Mouse (Mus musculus): ENCODE measurements around the gene Spag17. TPM values are rescaled to one million over a fixed set of nuclear protein-coding genes. Genes with fewer than 3 reads are reported as not detected.

The Spag17 gene
- polyA plus RNA-seq, 1 experiment from 2014 or later: 0.60 TPM

DNA sequence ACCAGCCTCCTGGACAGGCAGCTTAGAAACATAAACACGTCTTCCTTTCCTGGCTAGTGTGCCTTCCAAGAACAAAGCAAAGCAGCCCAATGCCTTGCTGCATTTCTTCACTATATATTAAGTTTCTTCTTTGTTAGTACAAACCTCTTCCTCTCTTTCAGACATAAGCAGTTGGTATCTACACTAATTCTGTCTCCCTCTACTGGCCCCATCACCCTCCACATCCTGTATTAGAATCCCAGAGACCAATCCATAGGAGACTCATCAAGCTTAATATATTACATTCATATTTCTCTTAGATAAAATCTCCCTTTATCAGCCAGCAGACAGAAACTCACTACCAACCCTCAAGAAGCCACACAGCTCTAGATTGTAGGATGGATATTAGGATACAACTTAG, 237.2 kb downstream of the Spag17 start:
- Histone ChIP-seq H3K36me3 (ENCODE audit: insufficient read depth, low read length) (no peaks in the 10 kb centered on the region), H3K27ac (ENCODE audit: low read length) (no peak overlapping the region), H3K4me3 (ENCODE audit: low read length) (no peak overlapping the region), H3K9ac (replicated peaks; ENCODE audit: low read length) (no peak overlapping the region), H3K4me1 (ENCODE audit: insufficient read depth, low read length) (no peaks in the 10 kb centered on the region), H3K9me3 (ENCODE audit: low read length) (no peaks in the 10 kb centered on the region), H3K4me2 (replicated peaks; ENCODE audit: low read depth, low read length) (no peak overlapping the region), H3K27me3 (ENCODE audit: insufficient read depth, low read length) (no peaks in the 10 kb centered on the region)
- ATAC-seq (ENCODE audit: low FRiP score, low TSS enrichment): no peak
- WGBS: 51% methylated on average over 1 of the region's 1 CpGs

DNA sequence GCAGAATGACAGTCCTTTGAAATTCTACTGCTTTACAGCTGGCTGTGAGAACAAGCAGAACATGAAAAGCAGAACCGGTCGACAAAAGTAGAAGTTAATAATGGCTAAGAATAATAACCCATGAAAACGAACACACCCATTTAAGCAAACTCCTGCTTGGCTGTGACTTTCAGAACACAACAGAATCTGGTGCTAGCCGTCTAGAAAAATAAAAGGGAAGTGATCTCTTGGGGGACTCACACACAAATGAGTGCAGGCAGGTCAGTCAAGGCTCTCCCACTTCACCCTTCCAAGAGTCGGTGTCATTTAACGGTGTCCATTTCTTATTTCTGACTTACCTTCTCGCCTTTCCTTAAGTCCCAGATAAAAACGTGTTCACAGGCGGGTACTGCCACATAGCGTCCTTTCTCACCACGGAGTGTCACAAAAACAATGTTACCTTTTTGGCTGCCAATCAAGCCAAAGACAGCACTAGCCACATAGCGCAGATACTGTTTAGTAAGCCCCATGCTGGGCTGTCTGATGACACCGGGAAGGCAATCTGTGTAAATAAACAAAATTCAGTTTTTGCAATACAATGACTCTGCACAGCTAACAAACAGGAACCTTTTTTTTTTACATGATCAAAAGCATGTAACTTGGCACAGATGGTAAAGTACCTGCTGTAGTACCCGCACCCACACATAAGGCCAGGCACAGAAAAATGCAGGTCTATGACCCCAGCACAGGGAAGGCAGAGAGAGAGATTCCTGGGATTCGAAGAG, 275.7 kb downstream of the Spag17 start:
- peak overlapping the region; percentile 93 for H3K4me3 ChIP-seq (ENCODE audit: low read length)
- no peaks in the 10 kb centered on the region for H3K9me3 ChIP-seq (ENCODE audit: low read length)
- H3K27ac ChIP-seq (ENCODE audit: low read length): no peak overlapping the region
- H3K4me1 ChIP-seq (ENCODE audit: insufficient read depth, low read length): peaks cover 9% of the 10 kb centered on the region
- no peaks in the 10 kb centered on the region for H3K27me3 ChIP-seq (ENCODE audit: insufficient read depth, low read length)
- H3K4me2 ChIP-seq (replicated peaks; ENCODE audit: low read depth, low read length): peak overlapping the region; percentile 73
- ATAC-seq (ENCODE audit: low FRiP score, low TSS enrichment): no peak
- peaks cover 21% of the 10 kb centered on the region for H3K36me3 ChIP-seq (ENCODE audit: insufficient read depth, low read length)
- H3K9ac ChIP-seq (replicated peaks; ENCODE audit: low read length): peak overlapping the region; percentile 86; the same call in 1 of the 2 replicates
- 79% methylated on average over 15 of the region's 15 CpGs for WGBS

- H3K36me3 ChIP-seq (ENCODE audit: insufficient read depth, low read length): peaks cover 16% of the 10 kb centered on the region
- no peak; the same call in 1 of the 2 replicates for ATAC-seq (ENCODE audit: low FRiP score, low TSS enrichment)
- H3K27me3 ChIP-seq (ENCODE audit: insufficient read depth, low read length): no peaks in the 10 kb centered on the region
- H3K9ac ChIP-seq (replicated peaks; ENCODE audit: low read length): peak overlapping the region; percentile 86
- H3K4me3 ChIP-seq (ENCODE audit: low read length): peak overlapping the region; percentile 93
- H3K9me3 ChIP-seq (ENCODE audit: low read length): no peaks in the 10 kb centered on the region
- peak overlapping the region; percentile 31; the same call in 1 of the 2 replicates for H3K27ac ChIP-seq (ENCODE audit: low read length)
- H3K4me2 ChIP-seq (replicated peaks; ENCODE audit: low read depth, low read length): peak overlapping the region; percentile 73
- H3K4me1 ChIP-seq (ENCODE audit: insufficient read depth, low read length): peaks cover 9% of the 10 kb centered on the region
- WGBS: 1% methylated on average over 35 of the region's 35 CpGs
Measured at GRCm38 (mm10) chr3:100161665-100162314, 276.6 kb downstream of the Spag17 start.

DNA sequence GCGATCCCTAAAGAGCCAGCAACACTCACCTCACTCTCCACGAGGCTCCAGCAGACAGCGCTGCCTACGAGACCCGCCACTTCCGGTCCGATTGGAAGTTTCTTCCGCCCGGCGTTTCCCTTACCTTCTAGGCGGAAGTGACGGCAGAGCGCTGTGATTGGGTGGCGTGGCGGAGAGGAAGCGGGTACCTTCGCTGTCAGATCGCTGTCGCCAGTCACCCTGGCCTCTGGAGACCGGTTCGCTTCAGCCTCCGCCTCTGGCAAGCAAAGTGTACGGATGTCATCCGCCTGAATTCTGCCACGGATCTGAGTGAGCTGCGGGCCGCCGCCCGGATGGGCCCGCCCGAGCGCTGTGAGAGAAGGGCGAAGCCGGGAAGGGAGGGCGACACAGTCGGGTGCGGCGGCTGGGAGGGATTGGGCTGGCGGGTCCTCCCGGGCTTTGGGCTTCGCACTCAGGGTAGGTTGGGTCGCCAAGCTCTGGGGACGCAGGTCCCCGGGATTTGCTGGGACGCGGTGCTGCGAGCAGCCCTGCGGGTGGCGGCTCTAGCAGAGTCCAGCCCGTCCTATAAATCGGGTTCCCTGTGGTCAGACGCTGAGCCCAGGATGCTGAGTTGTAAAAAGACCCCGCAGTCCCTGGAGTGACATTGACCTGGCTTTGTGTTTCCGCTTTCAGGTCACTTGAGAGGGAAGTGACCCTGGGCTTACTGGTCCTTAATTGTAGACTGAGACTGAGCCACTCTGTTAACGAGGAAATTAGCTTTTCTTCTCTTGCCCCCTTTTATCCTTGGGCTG, 277.3 kb downstream of the Spag17 start, which contains the start of the genes Gdap2 and Wdr3:
Gdap2 (plus strand) TSS at position 67 of the 791 bp plus-strand sequence.
Wdr3 (minus strand) TSS at position 93 of the 791 bp plus-strand sequence.
- Histone ChIP-seq H3K9ac (replicated peaks; ENCODE audit: low read length) (peak within 1 kb of the TSS; percentile 86), H3K27ac (ENCODE audit: low read length) (peak within 1 kb of the TSS; percentile 88), H3K4me3 (ENCODE audit: low read length) (peak within 1 kb of the TSS; percentile 93), H3K4me2 (replicated peaks; ENCODE audit: low read depth, low read length) (peak within 1 kb of the TSS; percentile 86), H3K9me3 (ENCODE audit: low read length) (no peaks in the 10 kb centered on the region), H3K4me1 (ENCODE audit: insufficient read depth, low read length) (peaks cover 9% of the 10 kb centered on the region), H3K27me3 (ENCODE audit: insufficient read depth, low read length) (no peaks in the 10 kb centered on the region), H3K36me3 (ENCODE audit: insufficient read depth, low read length) (peaks cover 9% of the 10 kb centered on the region)
- ATAC-seq (ENCODE audit: low FRiP score, low TSS enrichment): peak; percentile 99
- 0% methylated on average over 55 of the region's 55 CpGs for WGBS

GRCm38 (mm10) chr3:100163556-100163955, 278.4 kb downstream of the Spag17 start:
- H3K9ac ChIP-seq (replicated peaks; ENCODE audit: low read length): no peak overlapping the region
- H3K27me3 ChIP-seq (ENCODE audit: insufficient read depth, low read length): no peaks in the 10 kb centered on the region
- 81% methylated on average over 2 of the region's 2 CpGs for WGBS
- H3K4me3 ChIP-seq (ENCODE audit: low read length): no peak overlapping the region
- no peak overlapping the region for H3K4me2 ChIP-seq (replicated peaks; ENCODE audit: low read depth, low read length)
- no peak overlapping the region for H3K27ac ChIP-seq (ENCODE audit: low read length)
- ATAC-seq (ENCODE audit: low FRiP score, low TSS enrichment): no peak
- peaks cover 8% of the 10 kb centered on the region for H3K36me3 ChIP-seq (ENCODE audit: insufficient read depth, low read length)
- H3K9me3 ChIP-seq (ENCODE audit: low read length): no peaks in the 10 kb centered on the region
- peaks cover 9% of the 10 kb centered on the region for H3K4me1 ChIP-seq (ENCODE audit: insufficient read depth, low read length)

DNA sequence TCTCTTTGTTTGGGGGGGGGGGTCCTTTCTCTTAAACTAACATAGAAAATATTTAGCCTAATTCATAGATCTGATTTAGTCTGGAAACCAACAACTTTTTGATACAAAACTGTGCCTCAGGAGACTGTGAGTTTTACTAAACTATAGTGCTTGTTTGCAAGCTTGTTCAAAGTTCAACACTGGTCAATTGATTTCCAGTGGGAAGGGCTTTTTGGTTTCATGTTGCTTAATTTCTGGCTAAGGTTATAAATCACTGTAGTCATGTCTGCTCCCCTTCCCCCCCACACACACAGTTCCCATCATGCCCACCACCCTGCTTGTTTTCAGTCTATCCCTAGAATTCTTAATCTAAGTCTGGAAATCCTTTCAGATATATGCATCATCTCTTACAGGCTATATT, 279.8 kb downstream of the Spag17 start:
- no peak for ATAC-seq (ENCODE audit: low FRiP score, low TSS enrichment)
- Histone ChIP-seq H3K9ac (replicated peaks; ENCODE audit: low read length) (no peak overlapping the region), H3K9me3 (ENCODE audit: low read length) (no peaks in the 10 kb centered on the region), H3K4me3 (ENCODE audit: low read length) (no peak overlapping the region), H3K4me1 (ENCODE audit: insufficient read depth, low read length) (peaks cover 9% of the 10 kb centered on the region), H3K27ac (ENCODE audit: low read length) (no peak overlapping the region), H3K36me3 (ENCODE audit: insufficient read depth, low read length) (no peaks in the 10 kb centered on the region), H3K4me2 (replicated peaks; ENCODE audit: low read depth, low read length) (no peak overlapping the region), H3K27me3 (ENCODE audit: insufficient read depth, low read length) (no peaks in the 10 kb centered on the region)

DNA sequence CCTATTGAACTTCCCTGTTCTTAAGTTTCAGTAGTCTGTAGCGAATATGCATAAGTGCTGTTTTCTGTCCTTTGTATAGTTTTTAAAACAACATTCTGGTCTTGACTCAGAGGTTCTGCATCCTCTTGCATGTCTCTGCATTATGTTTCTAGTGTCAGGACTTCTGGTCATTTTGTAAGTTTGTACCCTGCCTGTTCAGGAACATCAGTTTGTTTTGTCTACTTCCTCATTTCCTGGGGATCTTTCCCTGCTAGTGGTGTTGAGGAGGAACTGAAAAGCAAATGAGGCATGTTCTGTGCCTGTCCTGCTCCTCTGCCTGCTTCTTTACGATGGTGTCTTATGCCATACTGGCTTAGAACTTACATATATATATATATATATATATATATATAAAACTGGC, 290.8 kb downstream of the Spag17 start:
- H3K27me3 ChIP-seq (ENCODE audit: insufficient read depth, low read length): no peaks in the 10 kb centered on the region
- no peaks in the 10 kb centered on the region for H3K4me1 ChIP-seq (ENCODE audit: insufficient read depth, low read length)
- H3K4me3 ChIP-seq (ENCODE audit: low read length): no peak overlapping the region
- no peak overlapping the region for H3K27ac ChIP-seq (ENCODE audit: low read length)
- no peaks in the 10 kb centered on the region for H3K9me3 ChIP-seq (ENCODE audit: low read length)
- no peak overlapping the region for H3K4me2 ChIP-seq (replicated peaks; ENCODE audit: low read depth, low read length)
- no peak for ATAC-seq (ENCODE audit: low FRiP score, low TSS enrichment)
- 89% methylated on average over 2 of the region's 2 CpGs for WGBS
- peaks cover 33% of the 10 kb centered on the region for H3K36me3 ChIP-seq (ENCODE audit: insufficient read depth, low read length)
- H3K9ac ChIP-seq (replicated peaks; ENCODE audit: low read length): no peak overlapping the region

- Histone ChIP-seq H3K9ac (replicated peaks; ENCODE audit: low read length) (no peak overlapping the region), H3K9me3 (ENCODE audit: low read length) (no peaks in the 10 kb centered on the region), H3K27me3 (ENCODE audit: insufficient read depth, low read length) (no peaks in the 10 kb centered on the region), H3K36me3 (ENCODE audit: insufficient read depth, low read length) (peaks cover 23% of the 10 kb centered on the region), H3K4me3 (ENCODE audit: low read length) (no peak overlapping the region), H3K4me1 (ENCODE audit: insufficient read depth, low read length) (no peaks in the 10 kb centered on the region), H3K27ac (ENCODE audit: low read length) (no peak overlapping the region), H3K4me2 (replicated peaks; ENCODE audit: low read depth, low read length) (no peak overlapping the region)
- ATAC-seq (ENCODE audit: low FRiP score, low TSS enrichment): no peak
- 64% methylated on average over 3 of the region's 3 CpGs for WGBS
Measured at GRCm38 (mm10) chr3:100180471-100180870, 295.3 kb downstream of the Spag17 start.

GRCm38 (mm10) chr3:100189444-100189843, 304.2 kb downstream of the Spag17 start:
- ATAC-seq (ENCODE audit: low FRiP score, low TSS enrichment): peak; percentile 73; the same call in 1 of the 2 replicates
- Histone ChIP-seq H3K4me3 (ENCODE audit: low read length) (no peak overlapping the region), H3K36me3 (ENCODE audit: insufficient read depth, low read length) (peaks cover 16% of the 10 kb centered on the region), H3K27ac (ENCODE audit: low read length) (no peak overlapping the region), H3K9me3 (ENCODE audit: low read length) (no peaks in the 10 kb centered on the region), H3K27me3 (ENCODE audit: insufficient read depth, low read length) (no peaks in the 10 kb centered on the region), H3K9ac (replicated peaks; ENCODE audit: low read length) (no peak overlapping the region), H3K4me1 (ENCODE audit: insufficient read depth, low read length) (no peaks in the 10 kb centered on the region), H3K4me2 (replicated peaks; ENCODE audit: low read depth, low read length) (no peak overlapping the region)
- WGBS: 44% methylated on average over 1 of the region's 1 CpGs
